Mouse (Mus musculus): Measurements from ENCODE around the gene Lrfn3. TPM values are rescaled to one million over a fixed set of nuclear protein-coding genes. Genes with fewer than 3 reads are reported as not detected.
A peak's percentile ranks its signal among the peaks of the same experiment; 100 is the strongest.

The Lrfn3 gene
- total RNA-seq, 4 experiments from 2014 or later: 4.5 to 7.5 (median 5.6) TPM

GRCm38 (mm10) chr7:30346635-30347379 is 15.8 kb downstream of the Lrfn3 start:
- no peak for DNase-seq (ENCODE audit: low spot score in 2 of 2)

DNA sequence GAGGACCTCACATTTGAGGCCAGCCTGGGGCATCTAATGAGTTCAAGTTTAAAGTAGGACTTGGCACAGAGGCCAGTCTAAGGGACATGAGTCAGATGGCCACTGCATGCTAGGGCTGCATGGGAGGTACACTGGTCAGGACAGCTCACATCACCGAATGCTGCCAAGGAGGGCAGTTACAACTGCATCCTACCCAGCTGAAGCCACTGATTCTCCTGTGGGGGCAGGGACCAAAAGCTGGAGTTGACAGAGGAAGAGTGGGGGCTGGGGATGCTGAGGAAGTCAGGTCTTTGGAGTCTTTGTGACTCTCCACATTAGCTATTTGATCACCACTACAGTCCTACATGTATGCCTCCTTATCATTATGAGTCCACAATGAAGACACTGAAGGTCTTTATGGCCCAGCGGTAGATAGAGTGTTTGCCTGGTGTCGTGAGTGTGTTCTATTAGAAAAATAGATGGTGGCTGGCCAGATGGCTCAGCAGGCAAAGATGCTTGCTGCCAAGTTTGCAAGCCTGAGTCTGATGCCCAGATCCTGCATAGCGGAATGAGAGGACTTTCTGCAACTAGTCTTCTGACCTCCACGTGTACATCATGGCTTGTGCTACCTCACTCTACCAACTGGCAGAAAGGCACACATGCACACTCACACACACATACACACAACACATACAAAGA is 23.0 kb downstream of the Lrfn3 start:
- DNase-seq (ENCODE audit: low spot score in 2 of 2): no peak

DNA sequence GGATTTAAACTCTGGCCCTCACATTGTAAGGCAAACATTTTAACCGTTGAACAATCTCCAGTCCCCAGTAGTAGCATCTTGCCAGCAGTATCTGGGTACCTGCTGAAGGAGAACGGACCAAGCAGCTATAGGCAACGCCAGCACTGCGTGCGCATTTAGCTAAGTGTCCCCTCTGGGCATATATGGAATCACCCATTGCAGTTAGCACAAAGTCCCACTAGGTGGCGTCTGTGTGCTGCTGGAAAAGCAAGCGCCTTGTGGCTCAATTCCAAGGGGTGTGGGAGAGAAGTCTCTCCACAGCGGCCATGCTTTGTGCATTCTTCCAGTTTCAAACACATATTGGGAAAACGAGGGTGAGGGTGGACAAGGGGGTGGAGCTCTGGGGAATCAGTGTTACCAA is 26.2 kb downstream of the Lrfn3 start:
- DNase-seq (ENCODE audit: low spot score in 2 of 2): peak; percentile 49 to 66

GRCm38 (mm10) chr7:30335688-30336087 is 26.9 kb downstream of the Lrfn3 start:
- no peak for DNase-seq (ENCODE audit: low spot score in 2 of 2)

GRCm38 (mm10) chr7:30334563-30334962 is 28.0 kb downstream of the Lrfn3 start:
- DNase-seq (ENCODE audit: low spot score in 2 of 2): no peak

DNA sequence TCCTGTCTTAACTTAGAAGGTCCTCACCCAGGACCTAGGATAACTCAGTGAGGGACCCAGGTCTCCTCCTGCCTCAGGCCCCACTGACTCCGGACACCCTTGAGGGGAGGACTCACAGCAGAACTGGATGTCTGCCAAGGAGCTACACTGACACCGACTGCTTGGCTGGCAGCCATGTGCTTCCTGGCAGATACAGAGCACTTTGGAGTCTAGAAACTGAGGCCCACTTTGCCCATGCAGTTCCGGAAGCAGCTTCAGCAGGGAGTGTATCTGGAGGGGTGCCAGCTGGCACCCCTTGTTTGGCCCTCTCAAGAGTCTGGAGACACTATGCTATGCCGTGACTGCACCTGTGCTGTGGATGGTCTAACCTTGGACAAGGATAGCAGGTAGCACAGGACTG is 29.1 kb downstream of the Lrfn3 start:
- peak; percentile 17 to 18 for DNase-seq (ENCODE audit: low spot score in 2 of 2)

DNA sequence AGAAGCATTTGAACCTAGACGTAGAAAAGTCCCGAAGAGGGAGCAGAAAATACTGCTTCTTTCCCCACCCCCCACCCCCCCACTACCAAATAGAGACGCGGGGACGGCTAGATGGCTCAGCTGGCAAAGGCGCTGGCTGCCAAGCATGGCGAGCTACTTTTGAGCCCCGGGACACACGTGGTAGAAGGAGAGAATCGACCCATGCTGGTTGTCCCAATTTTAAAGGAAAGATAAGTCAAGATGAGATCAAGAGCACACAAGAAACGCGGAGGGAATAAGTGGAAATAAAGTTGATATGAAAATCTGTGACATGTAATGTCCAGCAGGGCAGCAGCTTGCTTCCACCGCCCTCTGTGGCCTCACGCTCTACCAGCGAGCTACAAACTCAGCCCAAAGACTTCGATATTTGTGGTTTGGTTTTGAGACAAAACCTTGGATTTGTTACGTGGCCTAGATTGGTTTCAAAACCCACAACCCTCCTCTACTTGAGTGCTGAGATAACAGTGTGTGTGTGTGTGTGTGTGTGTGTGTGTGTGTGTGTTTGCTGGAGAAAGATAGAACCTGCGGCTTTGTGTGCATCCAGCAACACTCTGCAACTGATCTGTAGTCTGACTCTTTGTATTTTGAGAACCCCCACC is 29.8 kb downstream of the Lrfn3 start:
- no peak for DNase-seq (ENCODE audit: low spot score in 2 of 2)

DNA sequence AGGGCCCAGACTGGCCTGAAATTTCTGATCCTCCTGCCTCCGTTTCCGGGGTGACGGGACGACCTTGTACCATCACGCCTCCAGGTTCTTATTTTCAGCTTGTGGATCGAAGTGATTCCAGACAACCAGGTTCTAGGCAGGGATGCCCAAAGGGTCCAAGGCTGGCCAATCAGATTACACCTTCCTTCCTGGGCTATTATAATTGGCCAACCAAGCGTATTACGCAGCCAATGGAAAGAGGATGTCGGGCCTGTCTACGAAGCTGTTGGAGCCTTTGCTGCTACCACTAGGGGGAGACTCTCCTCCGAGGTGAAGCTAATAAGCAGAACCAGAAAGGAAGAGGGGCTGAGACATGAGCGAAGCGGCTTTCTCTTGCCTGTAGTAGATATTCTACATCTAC is 30.7 kb downstream of the Lrfn3 start:
- DNase-seq (ENCODE audit: low spot score in 2 of 2): peak; percentile 42 to 43

GRCm38 (mm10) chr7:30328379-30328778 is 34.2 kb downstream of the Lrfn3 start:
- DNase-seq (ENCODE audit: low spot score in 2 of 2): no peak

GRCm38 (mm10) chr7:30327140-30327539 is 35.4 kb downstream of the Lrfn3 start:
- no peak for DNase-seq (ENCODE audit: low spot score in 2 of 2)

- DNase-seq (ENCODE audit: low spot score in 2 of 2): no peak
These were observed 36.1 kb downstream of the Lrfn3 start for GRCm38 (mm10) chr7:30326427-30326826.

DNA sequence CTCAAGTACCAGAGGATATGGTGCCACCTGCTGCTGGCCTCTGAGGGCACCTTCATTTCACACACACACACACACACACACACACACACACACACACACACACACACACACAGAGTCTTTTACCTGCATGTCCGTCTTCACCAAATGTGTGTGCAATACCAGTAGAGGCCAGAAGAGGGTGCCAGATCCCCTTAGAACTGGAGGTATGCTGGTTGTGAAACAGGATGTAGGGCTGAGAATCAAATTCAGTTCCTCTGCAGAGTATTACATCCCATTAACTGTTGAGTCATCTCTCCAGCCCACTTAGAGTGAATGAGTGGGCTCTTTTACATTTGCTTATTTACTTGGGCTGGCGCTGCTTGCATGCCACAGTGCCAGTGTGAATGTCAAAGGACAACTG is 37.2 kb downstream of the Lrfn3 start:
- DNase-seq (ENCODE audit: low spot score in 2 of 2): peak in 1 of 2 experiments; percentile 30

DNA sequence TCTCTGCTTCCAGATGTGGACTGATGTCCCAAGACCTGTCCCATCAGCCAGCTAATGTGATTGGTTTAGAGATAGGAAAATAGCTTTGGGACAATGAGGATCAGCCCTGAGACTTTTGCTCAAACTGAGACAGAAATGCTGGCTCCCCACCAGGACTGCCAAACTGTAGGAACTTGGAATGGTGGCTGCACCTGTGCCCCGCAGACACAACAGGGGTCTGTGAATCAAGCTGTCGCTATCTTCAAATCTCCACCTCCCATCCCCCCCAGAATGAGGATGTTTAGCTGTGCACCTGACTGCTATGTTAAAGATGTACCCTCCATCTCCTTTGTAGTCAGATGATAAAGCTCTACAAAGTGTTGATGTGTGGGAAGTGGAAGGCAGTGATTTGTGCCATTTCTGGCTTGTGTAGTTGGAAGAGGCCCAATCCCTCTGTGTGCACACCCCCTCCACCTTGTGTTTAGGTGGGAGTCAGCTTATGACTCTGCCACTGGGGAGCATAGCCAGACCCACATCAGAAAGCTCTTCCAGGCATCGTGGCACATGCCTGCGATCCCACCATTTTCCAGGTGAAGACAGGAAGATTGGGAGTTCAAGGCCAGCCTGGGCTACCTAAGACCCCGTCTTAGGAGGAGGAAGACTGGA is 38.1 kb downstream of the Lrfn3 start:
- DNase-seq (ENCODE audit: low spot score in 2 of 2): no peak

- no peak for DNase-seq (ENCODE audit: low spot score in 2 of 2)
These were observed 38.8 kb downstream of the Lrfn3 start, which contains the start of gene Sdhaf1 for GRCm38 (mm10) chr7:30323795-30324194. TSS of gene Sdhaf1 (minus strand) at chr7:30323895.

- no peak for DNase-seq (ENCODE audit: low spot score in 2 of 2)
These were observed 39.7 kb downstream of the Lrfn3 start for GRCm38 (mm10) chr7:30322865-30323264.

GRCm38 (mm10) chr7:30322285-30322667 is 40.3 kb downstream of the Lrfn3 start:
- peak; percentile 94 to 97 for DNase-seq (ENCODE audit: low spot score in 2 of 2)

DNA sequence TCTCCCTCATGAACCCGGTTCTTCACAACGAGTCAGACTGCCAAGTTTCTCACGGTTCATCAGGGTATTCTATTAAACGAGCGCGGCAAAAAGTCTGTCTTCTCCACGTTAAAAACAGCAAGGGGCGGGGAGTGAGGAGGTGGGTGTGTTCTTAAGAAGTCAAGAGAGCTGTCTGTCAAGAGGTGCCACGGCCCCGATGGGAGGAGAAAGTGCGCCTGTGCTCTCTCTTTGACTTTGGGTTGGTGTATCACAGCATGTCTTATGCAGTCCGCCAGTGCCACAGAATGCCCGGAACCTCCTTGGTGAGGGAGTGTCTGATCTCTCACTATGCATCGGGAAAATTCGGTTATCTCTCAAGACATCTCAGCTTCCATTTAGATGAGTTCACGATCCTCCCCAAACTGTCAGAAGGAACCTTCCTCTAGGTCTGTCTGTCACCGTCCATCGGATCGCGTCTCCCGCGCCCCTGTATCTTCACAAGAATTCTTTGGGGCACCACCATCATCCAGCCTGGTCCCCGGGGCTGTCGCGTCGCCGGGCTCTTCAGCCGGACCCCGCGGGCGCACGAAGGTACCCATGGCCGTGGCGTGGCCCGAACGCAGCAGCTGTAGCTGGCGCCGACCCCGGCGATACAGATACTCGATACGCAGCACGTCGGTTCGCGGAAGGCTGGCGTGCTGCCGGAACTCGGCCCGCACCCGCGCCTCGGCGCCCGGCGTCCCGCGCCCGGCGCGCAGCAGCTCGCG is 40.9 kb downstream of the Lrfn3 start, which contains the start of gene E130208F15Rik:
E130208F15Rik (plus strand) TSS at position 202 of the 746 bp plus-strand sequence.
- DNase-seq (ENCODE audit: low spot score in 2 of 2): peak; percentile 45 to 59

DNA sequence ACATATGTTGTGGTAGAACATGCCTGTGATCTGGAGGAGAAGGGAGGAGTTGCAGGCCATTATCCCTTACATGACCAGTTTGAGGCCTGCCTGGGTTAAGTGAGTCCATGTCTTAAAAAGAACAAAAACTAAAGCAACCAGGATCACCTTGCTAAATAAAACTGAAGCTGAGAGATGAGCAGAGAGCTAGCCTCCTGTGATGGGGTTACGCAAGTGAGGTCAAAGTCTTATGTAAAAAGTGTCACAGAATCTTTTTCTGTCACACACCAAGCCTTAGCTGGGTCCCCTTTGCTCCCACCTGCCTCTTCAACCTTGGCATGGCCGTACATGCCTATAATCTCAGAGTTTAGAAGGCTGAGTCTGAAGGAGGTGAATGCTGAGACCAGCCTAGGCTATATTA is 41.6 kb downstream of the Lrfn3 start:
- DNase-seq (ENCODE audit: low spot score in 2 of 2): no peak

GRCm38 (mm10) chr7:30318142-30318541 is 44.4 kb downstream of the Lrfn3 start:
- DNase-seq (ENCODE audit: low spot score in 2 of 2): no peak

DNA sequence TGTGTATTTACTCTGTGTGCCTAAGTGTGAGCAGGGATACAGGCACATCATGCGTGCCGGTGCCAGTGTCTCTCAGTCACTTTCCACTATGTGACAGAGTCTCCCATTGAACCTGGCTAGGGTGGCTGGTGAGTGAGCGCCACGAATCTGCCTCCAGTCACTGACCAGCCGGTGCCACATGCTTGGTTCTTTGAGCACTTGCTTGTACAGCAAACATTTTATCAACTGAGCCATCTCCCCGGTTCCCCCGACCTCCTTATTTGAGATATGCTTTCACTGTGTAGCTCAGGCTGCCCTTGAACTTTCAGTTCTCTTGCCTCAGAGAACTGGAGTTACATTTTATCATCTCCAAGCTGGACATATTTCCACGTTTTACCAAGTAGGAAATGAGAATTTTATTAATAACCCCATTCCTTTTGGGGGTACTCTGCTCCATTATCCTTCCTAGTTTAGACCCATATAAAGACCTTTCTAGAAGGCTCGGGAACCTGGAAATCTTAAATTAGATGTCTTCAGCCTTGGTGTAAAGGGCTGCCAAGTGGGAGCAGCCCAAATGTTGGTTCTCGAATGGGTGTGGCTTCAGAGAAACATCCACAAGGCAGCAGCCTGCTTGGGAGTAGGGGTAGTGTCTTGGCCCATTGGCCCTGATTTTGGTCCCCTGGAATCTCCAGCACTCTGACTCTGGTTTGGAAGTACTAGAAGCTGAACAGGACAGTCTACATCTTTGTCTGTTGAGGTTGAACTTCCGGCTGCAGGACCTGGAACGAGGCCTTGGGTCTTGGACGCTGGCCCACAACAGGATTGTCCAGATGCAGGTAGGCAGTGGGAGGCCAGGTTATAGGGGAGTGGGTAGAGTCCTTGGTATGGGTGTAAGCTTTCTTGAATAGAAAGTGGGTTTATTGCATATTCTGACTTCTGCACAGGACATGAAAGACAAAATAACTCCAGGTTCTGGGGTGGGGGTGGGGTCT is 46.7 kb downstream of the Lrfn3 start:
- DNase-seq (ENCODE audit: low spot score in 2 of 2): no peak
